Mouse (Mus musculus): ENCODE data around the gene Rabl6. TPM values are rescaled to one million over a fixed set of nuclear protein-coding genes. Genes with fewer than 3 reads are reported as not detected.
"Not testable (repeated sequence)": the region's sequence is repeated elsewhere in the genome, so short reads cannot be mapped to it uniquely, and the experiment has no call there.

The Rabl6 gene
- total RNA-seq, 2 experiments from 2014 or later = 70.0 to 88.5 TPM

DNA sequence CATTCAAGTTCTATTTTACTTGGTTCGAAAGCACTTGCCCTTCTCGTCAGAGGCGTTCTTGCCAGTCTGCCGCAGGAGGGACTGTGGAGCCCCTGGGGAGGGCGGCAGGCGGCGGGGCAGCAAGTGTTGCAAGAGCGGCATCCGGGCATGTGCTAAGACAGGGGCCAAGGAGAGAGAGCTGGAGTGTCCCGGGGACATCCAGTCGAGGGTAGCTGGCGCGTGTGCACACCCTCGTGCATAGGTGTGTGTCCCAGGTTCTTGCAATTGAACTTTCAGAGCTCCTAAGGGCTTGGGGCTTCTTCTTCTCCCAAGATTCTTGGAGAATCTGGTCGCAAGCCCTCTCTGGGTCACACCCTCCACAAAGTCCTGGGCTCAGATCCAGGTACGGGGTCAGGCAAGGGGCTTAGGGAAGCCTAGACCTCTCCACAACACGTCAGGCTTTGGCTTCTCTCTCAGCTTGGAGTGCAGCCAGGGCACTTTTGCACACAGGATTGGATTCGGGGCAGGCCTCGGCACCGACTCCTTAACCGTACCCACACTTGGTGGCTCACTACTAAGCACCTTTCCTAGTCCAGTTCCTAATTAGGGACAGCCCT, 32.8 kb downstream of the Rabl6 start:
- DNase-seq = peak; percentile 75

DNA sequence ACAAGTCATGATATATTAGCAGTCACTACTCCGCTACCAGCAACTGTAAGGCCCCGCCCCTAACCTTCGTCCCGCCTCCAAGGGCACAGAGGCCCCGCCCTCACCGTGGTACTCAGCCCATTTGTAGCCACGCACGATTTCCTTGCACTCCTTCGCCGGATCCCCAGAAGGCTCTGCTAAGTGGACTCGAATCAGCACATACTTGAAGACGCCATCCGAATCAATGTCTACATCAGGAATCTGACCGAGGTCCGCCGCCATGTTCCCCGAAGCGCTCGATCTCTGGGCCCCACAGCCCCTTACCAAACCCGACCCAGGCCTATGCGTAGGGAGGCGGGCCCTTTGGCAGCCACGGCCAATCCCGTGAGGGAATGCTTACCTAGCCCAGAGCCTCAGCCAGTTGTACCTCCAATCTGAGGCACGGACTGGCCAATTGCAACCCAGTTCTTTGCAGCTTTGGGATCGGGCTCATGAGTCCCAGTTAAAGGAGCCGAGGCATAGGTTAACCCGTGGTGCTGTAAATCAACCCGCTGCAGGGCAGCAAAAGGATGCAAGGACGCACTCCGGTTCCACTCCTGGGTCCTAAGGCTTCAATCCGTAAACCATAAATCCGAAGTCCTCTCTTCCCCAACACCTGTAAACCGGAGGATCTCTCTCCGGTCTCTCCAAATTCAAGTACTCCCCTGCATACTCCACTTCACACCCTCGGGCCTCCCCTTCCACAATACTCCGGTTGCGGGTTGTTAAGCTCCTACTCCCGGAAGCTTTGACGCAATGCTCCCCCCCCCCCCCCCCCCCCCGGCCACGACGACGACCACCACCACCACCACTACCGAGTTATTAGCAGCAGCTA, 33.5 kb downstream of the Rabl6 start, which contains the start of the genes Mamdc4 and Phpt1:
Gene Mamdc4 (minus strand): TSS at position 267 of the 853 bp plus-strand sequence.
Gene Phpt1 (minus strand): TSS at position 646 of the 853 bp plus-strand sequence.
- DNase-seq = peak; percentile 97

DNA sequence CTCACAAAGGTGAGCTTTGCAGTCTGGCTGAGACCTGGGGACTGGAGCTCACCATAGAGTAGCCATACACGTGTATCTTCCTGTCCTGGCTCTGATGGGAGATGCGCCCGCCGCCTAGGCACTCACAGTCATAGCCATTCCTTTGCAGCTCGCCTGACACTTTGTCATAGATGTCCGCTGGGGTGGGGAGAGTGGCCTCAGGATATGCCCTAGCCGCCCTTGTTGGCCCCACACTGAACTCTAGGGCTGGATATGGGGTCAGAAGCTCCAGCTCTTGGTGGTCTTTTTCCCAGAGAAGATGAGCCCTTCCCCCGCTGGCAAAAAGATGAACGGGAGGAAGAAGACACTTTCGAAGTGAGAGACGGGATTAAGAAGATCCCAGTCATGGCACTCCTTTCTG, 34.2 kb downstream of the Rabl6 start:
- DNase-seq = no peak

DNA sequence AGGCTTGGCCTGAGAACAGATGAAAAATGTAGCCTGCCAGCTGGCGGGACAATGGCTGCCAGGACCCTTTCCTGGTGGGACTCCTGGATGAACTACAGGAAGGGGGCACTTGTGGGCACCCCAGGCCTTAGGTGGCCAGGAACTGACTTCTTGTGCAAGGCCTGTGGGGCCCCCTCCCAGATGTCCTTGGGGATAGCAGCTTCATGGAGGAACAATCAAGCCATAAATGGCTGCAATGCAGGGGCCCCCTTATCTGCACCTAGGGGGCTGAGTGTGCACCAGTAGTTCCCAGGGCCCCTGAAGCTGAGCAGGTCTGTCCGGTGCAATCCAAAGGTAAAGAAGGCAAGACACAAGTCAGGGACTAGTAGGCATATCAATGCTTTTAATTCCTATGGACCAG, 35.3 kb downstream of the Rabl6 start:
- no peak for DNase-seq

DNA sequence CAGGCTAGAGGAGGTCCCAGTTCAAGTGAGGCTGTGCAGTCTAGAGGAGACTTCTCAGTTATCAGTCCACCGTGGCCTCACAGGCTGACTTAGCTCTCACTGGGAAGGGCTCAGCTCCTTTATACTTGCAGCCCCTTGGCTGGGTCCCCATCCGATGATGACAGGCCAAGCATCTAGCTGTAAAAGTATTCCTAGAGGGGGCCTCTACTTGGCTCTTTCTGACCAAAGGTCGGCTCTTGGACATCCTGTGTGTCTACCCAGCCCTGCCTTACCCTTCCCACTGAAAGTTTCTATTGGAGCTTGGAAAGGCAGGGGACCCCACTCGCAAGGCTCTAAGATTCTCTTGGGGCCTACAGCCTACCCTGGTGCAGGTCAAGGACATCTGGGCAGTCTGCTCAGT, 37.1 kb downstream of the Rabl6 start:
- DNase-seq = no peak

DNA sequence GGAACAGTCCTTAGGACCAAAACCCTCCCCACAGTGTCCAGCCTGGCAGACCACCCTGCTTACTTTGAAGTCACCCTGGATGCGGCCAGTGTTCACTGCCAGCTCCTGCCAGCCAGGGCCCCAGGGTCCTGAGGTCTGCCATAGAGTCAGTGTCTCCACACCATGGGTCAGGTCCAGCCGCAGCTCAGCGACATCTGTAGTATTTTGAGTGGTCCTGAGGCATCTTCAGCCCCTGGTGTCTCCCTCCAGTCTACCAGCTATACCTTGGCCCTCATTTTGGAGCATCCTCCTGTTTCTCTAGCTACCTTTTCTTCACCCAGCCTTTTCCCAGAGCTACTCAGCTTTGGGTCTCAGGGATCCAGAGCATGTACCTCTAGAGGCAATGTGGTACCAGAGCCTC, 39.0 kb downstream of the Rabl6 start:
- DNase-seq = no peak

DNA sequence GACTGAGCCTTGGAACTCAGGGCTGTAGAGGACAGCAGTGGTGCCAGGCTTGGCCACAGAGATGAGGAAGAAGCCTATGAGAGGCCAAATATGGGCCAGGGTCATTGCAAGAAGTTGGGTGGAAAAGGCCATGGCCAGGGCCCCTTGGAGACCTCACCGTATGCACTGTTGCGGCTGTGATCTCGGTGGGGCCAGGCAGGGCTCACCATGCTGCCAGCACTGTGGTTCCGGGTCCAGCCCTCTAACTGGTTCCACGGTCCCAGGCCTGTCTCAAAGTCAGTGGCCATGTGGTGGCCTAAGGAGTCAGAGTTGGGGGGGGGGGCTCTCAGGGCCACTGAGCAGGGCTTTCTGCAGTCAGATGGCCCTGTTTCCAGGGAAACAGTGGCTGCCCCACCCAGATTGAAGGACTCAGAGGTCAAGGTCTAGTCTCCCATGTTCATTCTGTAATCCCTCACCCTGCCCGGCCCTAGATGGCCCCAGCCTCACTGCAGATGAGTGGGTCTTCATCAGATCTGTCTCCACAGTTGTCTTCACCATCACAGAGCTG, 39.8 kb downstream of the Rabl6 start:
- DNase-seq = peak; percentile 23

DNA sequence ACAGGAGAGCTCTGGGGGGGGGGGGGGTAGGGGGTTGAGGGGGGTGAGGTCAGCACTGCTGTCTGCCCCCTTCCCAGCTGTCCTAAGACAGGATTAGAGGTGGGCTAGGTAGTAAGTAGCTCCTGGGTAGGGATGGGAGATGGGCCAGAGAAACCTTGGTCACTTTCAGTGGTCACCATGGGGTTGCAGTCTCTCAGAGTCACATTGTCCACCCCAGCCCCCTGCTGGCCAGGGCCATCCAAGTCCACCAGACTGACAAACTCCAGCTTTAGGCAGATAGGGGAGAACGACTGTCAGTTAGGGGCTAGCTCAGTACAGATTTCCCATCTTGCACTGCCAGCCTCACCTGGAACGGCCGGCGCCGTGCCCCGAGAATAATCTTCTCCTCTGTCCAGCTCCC, 41.8 kb downstream of the Rabl6 start:
- DNase-seq = no peak

DNA sequence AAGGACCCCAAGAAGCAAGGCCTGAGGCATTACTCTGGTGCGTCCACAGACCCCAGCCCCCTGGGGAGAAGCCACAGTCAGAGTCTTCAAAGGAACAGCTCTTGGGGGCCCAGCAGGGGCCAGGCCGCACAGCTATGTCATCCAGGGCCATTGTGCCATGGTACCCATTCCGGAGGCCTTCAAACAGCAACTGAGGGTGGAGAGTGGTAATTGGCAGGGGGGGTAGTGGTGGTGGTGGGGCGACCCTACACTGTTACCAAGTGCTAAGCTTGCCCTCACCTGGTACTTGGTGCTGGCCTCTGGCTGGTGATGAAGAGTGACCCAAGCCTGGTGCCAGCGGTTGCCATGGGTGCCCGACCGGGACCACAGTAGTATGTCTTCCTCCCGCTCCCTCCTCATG, 42.6 kb downstream of the Rabl6 start:
- DNase-seq = no peak

DNA sequence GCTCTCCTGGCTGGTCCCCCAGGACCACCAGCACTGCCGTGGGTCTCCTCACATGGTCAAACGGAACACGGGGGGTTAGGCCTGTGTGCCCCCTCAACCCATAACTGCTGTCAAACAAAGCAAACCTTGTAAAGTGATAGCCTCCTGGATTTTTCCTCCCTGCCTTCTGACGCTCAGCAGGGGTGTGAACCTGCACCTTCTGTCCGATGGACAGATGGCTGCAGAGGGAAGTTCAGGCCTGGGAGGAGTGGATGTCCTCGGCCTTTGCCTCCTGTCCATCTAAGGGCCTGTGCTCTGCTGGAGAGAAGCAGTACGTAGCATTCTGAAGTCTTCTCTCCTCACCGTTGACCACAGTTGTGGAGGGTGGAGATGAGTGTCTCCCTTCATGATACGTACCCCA, 46.4 kb downstream of the Rabl6 start:
- no peak for DNase-seq

DNA sequence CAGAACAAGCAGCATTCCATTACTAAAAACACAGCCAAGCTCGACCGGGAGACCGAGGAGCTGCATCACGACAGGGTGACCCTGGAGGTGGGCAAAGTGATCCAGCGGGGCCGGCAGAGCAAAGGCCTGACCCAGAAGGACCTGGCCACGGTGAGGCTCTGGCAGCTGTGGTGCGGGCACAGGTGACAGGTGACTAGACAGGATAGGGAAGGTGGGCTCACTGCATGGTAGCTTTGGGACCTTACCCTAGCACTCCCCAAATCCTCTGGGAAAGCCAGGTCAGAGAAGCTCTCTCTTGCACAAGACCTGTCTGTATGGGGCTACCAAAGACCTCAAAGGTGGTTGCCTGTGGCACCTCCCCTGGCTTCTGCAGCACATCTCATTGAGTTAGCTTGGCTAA, 47.8 kb downstream of the Rabl6 start:
- DNase-seq = no peak

DNA sequence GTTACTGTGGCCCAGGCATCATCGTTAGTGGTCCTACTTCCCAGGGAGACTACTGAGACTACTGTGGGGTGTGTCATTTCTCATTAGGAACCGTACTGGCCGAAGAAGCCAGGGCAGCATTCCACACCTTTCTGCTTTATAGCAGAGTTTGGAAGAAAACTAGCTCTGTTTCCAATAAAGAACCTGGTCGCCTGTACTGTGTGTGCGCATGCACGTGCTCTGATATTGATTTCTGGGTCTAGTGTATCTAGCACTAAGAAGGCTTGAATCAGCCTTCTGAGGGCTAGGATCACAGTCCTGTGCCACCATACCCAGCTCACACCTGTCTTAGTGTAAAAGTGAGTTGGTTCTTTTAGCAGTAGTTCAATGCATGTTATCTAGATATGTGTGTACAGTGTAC, 49.5 kb downstream of the Rabl6 start:
- no peak for DNase-seq

DNA sequence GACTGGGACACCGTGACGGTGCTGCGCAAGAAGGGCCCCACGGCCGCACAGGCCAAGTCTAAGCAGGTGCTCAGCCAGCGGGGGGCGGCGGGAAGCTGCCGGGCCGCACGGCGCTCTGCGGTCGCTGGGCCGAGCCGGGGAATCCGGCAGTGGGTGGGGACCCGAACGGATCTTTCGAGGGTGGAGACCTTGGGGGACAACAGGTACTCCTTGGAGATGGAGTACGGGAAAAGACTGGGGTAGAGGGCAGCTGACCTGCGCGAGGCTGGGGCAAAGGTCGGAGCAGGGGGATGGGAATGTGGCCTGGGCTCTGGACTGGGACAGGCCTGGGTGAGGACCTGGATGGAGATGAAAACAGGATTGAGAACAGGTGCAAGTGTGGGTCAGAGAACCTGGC, 50.4 kb downstream of the Rabl6 start:
- no peak for DNase-seq

DNA sequence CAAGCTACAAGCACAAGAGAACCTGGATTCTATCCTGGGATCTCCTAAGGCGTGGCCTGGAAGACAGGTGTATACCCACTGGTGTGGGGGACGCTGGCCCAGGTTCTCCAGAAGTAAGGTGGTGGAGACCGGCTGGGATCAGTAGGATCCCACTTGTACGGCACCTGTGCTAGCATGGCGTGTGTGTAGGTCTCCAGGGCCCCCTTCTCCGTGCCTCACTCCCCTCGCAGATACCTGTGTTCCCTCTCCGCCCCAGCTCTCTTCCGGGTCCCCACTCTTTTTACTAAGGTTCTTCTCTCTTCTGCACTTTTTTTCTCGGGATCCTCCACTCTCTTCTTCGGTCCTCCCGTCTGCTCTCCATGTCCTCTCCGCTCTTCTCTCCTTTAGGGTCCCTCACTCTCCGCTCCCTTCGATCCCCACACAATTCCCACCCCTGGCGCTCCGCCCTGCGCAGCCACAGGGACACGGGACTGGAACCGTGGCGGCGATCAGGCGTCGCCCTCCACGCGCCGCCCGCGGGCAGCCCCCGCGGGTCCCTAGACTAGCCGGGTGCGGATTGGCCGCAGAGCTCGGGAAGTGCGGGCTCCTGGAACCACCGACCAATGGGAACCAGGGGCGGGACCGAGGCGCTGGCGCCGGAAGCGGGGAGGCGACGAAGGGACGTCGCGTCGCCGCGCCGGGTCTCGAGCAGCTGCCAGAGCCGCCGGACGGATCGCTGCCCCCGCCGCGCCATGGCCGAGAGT, 50.9 kb downstream of the Rabl6 start, which contains the start of gene Edf1:
Gene Edf1 (plus strand): TSS at position 627 of the 743 bp plus-strand sequence.
- DNase-seq = peak; percentile 98

DNA sequence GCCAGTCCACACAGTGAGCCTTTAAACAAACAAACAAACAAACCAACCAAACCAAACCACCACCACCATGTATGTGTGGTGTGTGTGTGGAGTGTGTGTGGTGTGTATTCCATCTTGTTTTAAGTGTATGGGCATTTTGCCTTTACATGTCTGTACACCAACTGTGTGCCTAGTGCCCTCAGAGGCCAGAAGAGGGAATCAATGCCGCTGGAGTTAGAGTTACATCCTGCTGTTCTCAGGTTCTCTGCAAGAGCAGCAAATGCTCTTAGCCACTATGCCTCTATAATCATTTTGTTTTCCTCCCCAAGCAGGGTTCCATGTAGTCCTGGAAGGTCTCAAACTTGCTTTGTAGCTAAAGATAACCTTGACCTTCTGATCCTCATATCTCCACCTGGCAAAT, 52.0 kb downstream of the Rabl6 start:
- DNase-seq = no peak

DNA sequence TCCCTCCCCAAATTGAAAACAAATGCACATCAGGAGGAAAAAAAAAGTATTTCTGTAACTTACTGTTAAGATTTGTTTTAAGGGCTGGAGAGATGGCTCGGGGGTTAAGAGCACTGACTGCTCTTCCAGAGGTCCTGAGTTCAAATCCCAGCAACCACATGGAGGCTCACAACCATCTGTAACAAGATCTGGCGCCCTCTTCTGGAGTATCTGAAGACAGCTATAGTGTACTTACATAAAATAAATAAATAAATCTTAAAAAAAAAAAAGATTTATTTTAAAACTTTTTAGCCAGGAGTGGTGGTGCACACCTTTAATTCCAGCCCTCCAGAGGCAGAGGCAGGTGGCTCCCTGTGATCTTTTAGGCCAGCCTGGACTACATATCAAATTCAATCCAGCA, 52.8 kb downstream of the Rabl6 start:
- not testable (repeated sequence) for DNase-seq

DNA sequence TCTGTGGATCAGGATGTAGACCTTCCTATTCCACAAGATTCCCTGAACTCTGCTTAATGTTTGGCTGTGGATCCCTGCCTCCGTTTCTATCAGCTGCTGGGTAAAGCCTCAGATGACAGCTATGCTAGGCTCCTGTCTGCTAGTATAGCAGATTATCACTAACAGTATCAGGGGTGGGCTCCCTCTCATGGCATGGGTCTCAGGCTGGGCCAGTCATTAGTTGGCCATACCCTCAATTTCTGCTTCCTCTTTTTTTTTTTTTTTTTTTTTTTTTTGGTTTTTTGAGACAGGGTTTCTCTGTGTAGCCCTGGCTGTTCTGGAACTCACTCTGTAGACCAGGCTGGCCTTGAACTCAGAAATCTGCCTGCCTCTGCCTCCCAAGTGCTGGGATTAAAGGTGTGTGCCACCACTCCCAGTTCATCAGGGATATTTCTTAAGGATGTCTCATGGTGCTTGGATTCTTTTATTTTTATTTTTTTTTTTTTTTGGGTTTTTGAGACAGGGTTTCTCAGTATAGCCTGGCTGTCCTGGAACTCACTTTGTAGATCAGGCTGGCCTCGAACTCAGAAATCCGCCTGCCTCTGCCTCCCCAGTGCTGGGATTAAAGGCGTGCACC, 55.0 kb downstream of the Rabl6 start:
- not testable (repeated sequence) for DNase-seq

DNA sequence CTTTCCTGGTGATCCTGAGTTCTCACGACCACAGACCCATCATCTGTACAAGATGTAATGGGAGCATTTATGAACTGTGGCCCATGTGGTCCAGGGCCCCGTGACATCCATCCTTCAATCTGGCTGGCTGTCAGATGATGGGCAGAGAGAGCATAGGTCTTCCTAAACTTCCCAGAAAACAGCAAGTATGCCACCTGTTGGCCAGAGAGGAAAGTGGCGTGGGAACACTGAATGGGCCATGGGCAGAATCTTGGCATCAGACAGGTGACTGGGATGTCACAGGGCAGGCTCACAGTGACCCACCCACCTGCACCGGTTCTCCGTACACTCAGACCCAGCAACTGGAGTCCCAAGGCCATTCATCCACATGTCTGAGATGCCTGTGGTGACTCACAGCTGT, 57.1 kb downstream of the Rabl6 start:
- DNase-seq = peak; percentile 70

DNA sequence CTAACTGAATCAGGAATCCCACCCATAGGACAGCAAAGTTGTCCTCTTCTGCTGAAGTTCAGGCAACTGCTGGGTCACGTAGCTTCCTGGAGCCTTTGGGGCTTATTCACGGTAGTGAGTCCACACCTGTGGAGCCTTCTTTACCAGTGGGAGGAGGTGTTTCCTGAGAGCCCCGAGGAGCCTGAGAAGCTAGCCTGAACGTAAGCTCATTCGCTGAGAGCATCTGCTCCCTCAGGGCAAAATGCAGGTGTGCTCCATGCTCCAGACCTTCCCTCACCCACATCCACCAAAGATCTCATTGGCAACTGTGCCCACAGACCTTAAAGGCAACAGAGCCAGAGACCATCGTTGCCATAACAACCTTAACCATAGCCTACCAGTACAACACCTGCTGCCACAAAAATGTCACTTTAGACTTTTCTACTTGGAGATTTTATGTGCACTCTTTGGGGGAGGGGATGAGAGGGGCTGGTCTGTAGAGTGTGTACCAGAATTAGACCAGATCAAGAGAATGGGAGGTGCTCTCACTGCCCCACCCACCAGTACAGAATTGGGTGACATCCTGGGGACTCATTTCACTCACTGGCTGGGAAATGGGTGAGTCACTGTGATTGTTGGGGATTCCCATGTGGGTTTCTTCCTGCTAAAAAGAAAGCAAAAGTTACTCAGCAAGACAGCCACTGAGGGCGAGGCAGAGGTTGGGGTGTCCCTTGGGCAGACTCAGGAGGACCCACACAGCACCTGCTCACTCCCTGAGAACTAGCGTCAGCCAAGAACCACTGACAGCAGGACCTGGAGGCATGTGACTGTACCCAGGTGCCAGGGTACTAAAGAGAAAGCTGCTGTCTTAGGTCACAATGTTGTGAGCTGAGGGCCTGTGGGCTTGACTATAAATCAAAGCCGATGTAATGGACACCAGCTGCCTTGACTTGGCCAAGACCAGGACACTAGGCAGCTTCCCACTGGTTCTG, 59.0 kb downstream of the Rabl6 start:
- no peak for DNase-seq

DNA sequence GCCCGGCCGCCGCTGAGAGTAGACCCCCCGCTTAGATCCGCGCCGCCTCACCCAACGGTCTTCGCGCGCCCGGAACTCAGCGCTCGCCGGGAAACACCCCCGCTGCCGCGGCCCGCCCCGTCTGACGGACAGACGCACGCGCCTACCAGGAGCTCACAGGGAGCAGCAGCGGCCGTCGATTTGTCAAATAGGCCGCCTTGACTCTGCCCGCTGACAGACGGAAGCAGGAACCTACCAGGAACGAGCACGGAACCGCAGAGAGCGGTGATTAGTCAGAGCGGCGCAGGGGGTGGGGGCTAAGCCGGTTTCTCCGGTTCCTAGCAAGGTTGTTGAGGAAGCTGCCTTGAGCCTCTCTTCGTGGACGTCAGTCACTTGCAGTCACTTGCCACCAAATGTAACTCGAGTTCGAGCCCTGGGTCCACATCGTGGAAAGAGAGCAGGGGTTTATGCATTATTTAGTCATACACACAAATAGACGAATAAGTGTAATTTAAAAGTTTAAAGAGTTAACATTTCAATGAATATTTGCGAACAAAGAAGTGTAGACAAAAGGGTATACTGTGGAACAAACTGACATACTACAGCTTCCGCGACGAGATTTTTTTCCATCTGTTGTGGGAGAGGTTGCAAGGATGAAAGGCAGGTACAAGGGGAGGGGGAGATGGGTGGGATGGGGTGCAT, 61.4 kb downstream of the Rabl6 start, which contains the start of gene Traf2:
Gene Traf2 (minus strand): TSS at position 130 of the 681 bp plus-strand sequence.
- peak; percentile 99 for DNase-seq

All from adrenal gland, postnatal 10 days (tissue).